Mouse (Mus musculus) adrenal gland, postnatal 10 days (tissue): ENCODE measurements around the gene C9. TPM values are rescaled to one million over a fixed set of nuclear protein-coding genes. Genes with fewer than 3 reads are reported as not detected.

Experiments
- DNase-seq: peaks from one replicate; pipeline ENCODE4 v3.0.0; 2021; ENCODE audit warnings: mixed read lengths
- long read RNA-seq, 2 experiments: library from polyadenylated mRNA; stranded (forward); transcript quantifications; one replicate each; pipeline ENCODE4 v2.0.0; 2021
- total RNA-seq, 2 experiments: library from RNA; stranded (reverse); gene quantifications; 2 replicates each; pipeline ENCODE4 v1.2.3; 2021

The C9 gene
- total RNA-seq, result 1 to 10 TPM; 2.5 to 3.0 TPM
- long read RNA-seq, experiment 1, transcript C9-201 (11 exons, 2,048 nt), result major isoform, 5 of 6 reads
- long read RNA-seq, experiment 1, partial matches to known transcripts, result 1 of 6 reads
- long read RNA-seq, experiment 1, other reads (novel, unspliced or antisense), result 0 of 6 reads
- long read RNA-seq, experiment 2, partial matches to known transcripts, result 0 of 1 reads
- long read RNA-seq, experiment 2, other reads (novel, unspliced or antisense), result 0 of 1 reads

DNA sequence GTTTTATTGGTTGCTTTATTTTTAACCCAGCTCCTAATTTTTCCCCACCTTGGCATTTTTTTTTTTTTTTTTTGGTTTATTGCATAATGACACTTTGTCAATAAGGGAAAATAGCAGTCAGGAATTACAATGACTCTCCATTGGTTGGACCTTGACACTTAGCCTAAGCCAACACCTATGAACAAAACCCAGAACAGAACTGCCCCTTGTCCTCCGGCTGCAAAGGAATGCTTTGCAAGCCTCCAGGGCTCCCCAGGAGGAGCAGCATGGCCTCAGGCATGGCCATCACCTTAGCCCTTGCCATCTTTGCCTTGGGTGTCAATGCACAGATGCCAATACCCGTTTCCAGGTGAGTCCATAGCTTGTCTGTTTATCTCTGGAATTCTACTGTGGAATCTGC is at the start of gene C9:
TSS of gene C9 (plus strand) at position 193 of the 400 bp plus-strand sequence.
- DNase-seq, result no peak

DNA sequence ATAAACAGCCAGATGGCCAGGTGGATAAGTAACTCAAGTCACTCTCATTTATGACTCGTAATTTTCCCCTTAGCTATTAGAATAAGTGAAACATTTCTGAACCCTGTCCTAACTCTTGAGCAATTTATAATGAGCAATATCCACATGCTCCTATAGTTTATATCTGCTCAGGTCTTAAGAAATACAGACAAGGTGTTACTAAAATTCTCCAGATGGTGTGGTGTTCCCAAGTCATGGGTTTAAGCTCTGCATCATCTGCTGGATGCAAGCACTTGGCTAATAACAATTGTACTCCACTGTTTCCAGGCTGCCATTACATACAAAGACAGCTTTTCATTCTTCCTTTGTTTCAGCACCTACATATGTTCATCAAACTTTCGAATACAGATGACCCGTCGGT is 46.9 kb upstream of the C9 start:
- no peak for DNase-seq

DNA sequence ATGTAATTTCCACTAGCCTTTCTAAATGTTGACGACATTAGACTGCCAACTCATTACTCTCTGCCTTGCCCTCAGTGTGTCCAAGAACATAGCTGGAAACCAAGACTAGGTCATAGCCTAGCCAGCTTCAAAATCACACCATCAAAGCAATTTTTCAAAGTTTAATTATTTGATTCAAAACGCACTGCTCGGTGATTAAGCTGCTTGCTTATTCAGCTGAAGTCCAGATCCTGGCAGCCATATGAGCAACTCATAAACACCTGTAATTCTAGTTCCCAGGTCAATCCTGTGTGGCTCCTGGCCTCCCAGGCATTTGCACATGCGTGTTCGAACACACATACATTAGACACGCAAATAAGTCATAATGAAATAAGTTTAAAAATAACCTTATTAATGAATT is 46.2 kb upstream of the C9 start:
- no peak for DNase-seq

DNA sequence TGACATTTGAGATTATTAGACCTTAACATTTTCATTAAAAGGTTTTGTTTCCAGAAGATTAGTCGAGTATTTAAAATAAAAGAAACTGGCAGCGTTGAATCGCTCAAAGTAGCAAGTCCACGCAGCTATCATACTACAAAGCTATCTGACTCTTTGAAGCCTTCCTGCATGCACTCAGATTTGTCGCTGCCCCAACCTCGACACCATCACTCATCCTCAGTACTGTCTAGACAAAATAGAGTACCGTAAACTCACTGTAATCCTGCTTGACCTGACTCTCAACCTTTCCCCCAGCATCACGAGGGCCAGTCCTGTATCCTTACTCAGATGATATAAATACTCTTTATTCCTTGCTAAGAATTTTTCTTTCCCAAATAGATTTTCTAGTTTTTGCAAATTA is 45.0 kb upstream of the C9 start:
- peak; percentile 48 for DNase-seq

- no peak for DNase-seq
Observed at GRCm38 (mm10) chr15:6402433-6402832, 42.7 kb upstream of the C9 start.

- DNase-seq, result no peak
Observed at GRCm38 (mm10) chr15:6404172-6404571, 41.0 kb upstream of the C9 start.

DNA sequence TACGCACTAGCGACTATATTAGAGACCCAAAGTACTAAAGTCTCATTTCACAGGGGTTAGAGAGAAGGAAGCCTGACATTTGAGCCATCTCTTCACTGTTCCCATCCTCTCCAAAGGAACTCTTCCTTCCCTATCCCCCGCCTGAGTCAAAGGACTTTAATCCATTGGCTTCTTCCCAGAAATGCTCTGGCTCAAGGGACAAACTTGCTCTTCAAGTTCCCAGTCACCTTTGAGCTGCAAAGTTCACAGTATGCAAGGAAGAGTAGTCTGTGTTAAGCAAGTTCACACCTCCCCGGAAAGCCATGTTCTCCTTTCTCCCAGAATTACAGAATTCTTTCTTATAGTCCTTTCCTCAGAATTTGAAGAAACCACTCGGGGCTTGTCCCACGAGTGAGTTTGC is 38.4 kb upstream of the C9 start:
- DNase-seq, result no peak

DNA sequence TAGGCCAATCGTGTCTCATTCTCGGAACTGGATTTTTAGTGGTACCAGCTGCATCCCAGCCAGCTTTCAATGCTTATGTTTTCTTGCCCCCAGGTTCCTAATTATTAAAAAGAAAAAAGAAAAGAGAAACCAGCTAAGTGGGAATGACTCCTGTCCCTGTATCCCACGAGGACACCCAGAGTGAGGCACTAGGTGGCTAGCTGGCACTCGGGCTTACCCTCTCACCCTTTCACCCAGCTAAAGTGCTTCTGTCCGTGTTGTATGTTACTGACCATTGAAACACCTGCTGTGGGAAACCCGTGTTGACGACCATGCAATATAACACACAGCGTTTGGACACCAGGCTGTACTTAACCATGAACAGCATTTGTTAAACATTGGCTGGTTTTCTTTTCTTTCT is 36.1 kb upstream of the C9 start:
- no peak for DNase-seq

DNA sequence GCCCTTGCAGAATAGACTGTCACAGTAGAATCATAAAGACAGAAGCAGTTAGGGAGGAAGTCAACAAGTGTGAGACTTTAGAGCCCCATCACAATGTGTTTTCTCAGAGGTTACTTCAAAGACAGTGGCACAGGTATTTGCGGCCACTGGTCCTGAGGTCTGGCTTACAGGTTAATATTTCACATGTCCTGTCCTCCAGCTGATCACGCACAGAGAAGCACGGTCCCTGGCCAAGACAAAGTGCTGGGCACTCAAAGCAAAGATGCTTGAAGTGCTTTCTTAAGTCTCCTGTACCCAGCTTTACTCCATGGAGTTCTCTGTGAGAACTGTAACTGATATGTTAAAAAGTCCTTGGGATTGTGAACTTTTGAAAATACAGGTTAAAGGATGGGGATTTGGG is 35.0 kb upstream of the C9 start:
- no peak for DNase-seq

DNA sequence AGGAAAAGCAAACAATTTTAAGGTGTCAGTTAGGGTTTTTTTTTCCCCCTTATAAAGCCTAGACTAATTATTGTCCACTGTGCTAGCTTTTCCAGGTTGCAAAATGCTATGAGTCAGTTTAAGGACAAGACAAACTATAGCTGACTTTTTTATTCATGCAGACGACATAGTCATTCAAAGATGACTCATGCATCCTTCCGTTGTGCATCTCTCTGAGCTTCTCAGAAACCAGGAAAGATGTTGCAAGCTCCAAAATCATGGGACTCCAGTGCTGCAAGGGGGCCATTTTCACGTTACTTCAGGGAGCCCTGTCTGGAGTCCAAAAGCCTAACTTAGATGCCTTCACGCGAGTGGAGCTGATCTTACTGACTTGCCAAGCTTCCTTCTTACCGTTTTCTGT is 33.8 kb upstream of the C9 start:
- DNase-seq, result no peak

DNA sequence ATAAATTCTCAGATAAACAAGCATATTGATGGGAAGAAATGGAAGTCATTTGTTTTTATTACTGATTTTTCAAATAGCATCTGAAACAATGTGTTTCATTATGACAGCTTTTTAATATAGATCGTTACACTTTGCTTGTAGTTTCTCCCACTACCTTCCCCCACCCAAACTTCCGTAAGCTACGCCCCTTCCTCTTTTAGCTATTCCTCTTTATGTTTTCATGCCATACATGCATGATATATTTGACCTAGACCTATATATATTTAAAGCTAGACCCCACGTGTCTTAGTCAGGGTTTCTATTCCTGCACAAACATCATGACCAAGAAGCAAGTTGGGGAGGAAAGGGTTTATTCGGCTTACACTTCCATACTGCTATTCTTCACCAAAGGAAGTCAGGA is 29.8 kb upstream of the C9 start:
- DNase-seq, result no peak

GRCm38 (mm10) chr15:6431777-6432176 is 13.3 kb upstream of the C9 start:
- no peak for DNase-seq

DNA sequence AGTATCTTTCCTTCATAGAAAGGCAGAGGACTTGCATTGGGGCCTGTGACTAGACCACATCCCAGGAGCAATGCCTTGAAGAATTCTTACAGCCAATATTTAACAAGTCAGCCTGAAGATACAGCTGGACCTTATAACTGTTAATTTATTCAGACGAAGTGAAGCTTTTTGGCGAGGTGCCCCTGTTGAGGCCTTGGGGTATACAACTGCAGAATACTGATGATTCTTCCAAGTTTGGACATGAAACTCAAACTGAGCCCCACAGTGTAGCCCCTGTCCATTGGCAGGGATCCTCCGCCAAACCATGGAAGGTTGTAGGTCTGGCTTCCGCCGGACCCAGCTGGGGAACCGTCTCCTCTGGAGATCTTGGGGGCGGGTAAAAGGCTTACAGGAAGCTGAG is 12.7 kb upstream of the C9 start:
- peak; percentile 40 for DNase-seq

- no peak for DNase-seq
Observed at GRCm38 (mm10) chr15:6435281-6435680, 9.8 kb upstream of the C9 start.

DNA sequence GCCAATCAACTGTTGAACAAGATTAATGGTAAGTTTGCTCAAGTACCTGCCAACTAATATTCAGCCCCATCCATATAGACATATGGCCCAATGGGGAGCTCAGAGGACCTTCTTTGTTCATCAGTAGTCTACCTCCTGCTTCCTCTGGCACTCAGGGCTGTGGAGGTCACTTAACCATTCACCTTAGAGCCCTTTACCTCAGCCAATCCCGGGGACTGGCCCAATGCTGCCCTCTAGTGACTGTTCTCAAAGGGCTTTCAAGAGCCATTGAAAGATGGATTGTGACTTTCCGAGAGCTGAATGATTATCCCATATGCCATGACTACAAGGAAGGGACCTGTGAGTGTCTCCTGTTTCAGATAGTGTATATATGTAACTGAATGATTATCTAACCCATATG is 9.4 kb upstream of the C9 start:
- DNase-seq, result peak; percentile 70

GRCm38 (mm10) chr15:6438685-6439084 is 6.4 kb upstream of the C9 start:
- DNase-seq, result no peak

- no peak for DNase-seq
Observed at GRCm38 (mm10) chr15:6444452-6444851, 675 bp upstream of the C9 start.

DNA sequence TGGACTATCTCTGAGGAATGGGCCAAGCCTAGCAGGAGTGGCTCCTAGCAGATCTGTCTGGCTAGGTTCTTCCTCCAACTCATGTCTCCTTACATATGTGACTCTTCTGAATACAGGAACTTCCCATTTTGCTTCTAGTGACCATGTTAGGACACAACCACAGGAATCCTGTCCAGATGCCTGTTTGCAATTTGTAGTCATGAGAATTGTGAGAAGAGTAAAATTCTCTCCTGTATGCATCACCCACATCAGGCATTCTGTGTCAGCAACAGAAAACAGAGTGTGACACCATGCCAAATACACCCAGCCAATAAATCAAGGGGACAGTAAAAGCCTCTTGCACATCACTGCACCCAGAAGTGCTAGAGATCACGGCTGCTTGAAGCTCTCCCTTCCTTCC is 1.1 kb downstream of the C9 start:
- DNase-seq, result no peak

DNA sequence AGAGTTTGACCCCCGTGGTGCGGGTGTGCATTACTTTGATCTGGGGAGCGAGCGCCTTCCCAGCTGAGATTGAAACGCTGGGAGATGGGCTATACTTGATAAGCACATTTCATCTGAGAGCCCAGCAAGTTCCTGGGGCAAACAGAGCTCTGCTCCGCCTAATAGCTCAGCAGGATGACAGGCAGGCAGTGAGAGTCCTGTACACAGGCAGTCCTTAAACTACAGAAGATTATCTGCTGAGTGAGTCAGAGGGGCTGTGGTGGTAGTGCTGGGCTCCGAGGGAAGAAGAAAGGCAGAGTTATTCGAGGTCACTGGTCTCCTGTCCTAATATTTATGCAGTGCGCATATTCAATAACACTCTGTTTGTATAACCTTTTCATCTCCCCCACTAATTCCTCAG is 3.8 kb downstream of the C9 start:
- DNase-seq, result peak; percentile 32

- no peak for DNase-seq
Observed at GRCm38 (mm10) chr15:6454461-6454860, 9.3 kb downstream of the C9 start.

DNA sequence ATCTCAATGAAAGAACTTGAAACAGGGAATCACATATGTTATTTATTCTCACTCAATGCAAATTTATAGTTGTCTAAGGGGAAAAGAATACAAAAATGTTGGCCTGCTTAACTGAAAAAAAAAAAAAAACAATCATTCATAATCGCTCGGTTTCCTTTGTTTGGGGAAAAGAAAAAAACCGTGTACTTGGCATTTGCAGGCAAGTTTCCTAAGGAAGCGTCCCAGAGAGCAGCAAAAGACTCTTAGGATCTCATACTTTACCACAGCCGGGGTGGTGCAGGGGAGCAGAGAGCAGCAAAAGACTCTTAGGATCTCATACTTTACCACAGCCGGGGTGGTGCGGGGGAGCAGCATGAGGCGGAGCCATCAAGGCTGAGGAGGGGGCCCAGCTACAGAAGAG is 16.3 kb downstream of the C9 start:
- DNase-seq, result no peak

DNA sequence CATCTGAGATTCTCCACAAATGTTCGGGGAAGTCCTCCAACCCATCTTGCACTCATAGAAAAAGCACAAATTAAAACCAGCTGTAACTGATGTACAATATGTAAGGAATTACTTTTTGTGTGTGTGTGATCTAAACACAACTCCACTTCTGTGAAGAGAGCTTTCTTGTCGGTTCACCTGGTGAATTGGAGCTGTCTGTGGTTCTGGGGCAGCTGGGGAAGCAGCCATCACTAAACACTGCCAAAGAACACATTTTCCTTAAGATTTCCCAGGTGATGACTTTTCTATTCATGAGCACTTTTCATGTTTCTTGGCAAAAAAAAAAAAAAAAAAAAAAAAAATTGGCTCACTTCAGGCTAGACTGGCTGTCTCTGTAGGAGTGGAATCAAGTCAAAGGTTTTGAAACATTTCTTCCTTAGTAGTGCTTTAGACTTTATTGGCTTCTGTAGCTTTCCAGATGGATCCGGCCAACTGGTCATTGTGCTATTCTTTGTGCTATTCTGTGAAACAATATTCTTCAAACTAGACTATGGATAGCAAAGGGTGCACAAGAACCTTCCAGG is 18.3 kb downstream of the C9 start:
- DNase-seq, result no peak

- no peak for DNase-seq
Observed at GRCm38 (mm10) chr15:6466995-6467394, 21.9 kb downstream of the C9 start.

DNA sequence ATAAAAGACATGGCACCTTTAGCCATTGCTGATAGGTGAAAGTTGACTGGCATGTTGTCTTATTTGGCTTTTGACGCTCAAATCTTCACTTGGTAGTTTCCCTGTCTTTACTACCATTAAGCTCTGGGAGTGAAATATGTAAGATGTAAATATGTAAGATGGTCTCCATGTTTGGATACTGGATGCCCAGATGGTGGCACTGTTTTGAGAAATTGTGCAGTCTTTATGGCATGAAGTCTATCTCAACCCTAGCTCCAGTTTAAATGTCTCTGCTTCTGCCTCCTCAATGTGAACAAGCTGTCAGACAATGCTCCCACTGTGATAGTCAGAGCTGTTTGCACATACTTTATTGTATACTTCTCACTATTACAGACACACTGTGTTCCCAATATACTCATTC is 23.7 kb downstream of the C9 start:
- no peak for DNase-seq

GRCm38 (mm10) chr15:6469384-6469783 is 24.3 kb downstream of the C9 start:
- no peak for DNase-seq
